Mouse (Mus musculus): ENCODE measurements around the gene AB124611.

DNA sequence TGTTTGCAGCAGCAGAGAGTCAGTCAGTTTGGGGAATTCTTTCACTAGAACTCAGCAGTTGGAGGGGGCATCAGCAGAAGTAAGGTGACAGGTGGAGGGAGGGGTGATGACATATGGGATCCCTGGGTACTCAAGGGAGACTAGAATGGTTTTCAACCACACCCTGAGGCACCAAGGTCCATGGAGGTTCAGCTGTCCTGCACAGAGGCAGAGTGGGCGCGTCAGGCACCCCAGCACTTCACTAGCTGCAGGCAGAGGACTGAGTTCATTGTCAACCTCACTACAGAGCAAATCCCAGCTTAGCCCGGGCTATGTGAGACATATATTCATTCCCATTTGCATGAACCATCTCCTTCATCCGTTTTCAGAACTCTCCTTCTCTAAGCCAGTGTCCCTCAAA is 11.0 kb downstream of the AB124611 start:
- TF ChIP-seq CTCF (IDR thresholded peaks at IDR 0.05; ENCODE audit: low read depth) (no peak), EP300 (IDR thresholded peaks at IDR 0.05; ENCODE audit: low read depth) (no peak)
